Mouse (Mus musculus) lung, adult 18-20 months (tissue): ENCODE measurements around the gene Tgm2.

Experiments
- DNase-seq, 2 experiments: peaks; one replicate each; pipeline ENCODE4 v3.0.0; 2022; ENCODE audit warnings: mixed read lengths in 2 of 2

The Tgm2 gene

GRCm38 (mm10) chr2:158109516-158109915 is 36.7 kb downstream of the Tgm2 start:
- DNase-seq: no peak

- peak; percentile 69 to 78 for DNase-seq
These were observed 39.2 kb downstream of the Tgm2 start for GRCm38 (mm10) chr2:158106947-158107587.

DNA sequence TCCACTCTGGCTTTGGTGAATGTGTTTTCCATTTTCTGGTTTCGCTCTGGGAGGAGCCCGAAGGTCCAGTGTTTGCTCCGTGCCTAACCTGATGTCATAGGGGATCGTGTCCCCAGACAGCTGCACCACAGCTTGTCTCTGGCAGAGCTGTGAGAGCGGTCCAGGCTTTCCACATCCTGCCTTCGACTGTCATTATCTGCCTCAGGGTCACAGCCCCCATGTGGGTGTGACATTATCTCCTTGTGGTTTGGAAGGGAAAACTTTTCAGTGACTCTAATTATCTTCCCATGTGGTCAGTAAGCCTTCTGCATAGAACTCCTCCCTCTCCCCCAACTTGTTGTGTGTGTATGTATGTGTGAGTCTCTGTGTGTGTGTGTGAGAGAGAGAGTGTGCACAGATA is 40.6 kb downstream of the Tgm2 start:
- no peak for DNase-seq

DNA sequence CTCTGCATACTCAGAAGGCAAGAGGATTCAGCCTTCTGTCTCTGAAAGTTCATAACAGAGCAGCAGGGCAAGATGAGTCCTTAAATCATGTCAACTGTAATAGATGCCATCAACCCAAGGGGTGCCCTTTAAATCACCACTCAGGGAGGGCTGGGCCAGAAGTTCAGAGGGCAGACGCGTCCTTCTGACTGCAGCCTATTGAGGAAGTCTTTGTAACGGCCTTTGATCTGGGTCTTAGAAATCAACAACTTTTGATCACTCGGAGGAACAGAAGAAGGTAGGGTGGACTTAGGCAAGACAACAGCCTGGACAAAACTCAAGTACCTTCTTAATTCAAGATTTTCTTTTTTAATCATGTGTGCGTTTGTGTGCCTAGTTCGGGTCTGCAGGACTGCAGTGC is 41.3 kb downstream of the Tgm2 start:
- DNase-seq: no peak

- no peak for DNase-seq
These were observed 44.5 kb downstream of the Tgm2 start for GRCm38 (mm10) chr2:158101768-158102167.

- DNase-seq: no peak
These were observed 46.7 kb downstream of the Tgm2 start for GRCm38 (mm10) chr2:158099537-158099936.

- no peak for DNase-seq
These were observed 47.5 kb downstream of the Tgm2 start for GRCm38 (mm10) chr2:158098730-158099129.

DNA sequence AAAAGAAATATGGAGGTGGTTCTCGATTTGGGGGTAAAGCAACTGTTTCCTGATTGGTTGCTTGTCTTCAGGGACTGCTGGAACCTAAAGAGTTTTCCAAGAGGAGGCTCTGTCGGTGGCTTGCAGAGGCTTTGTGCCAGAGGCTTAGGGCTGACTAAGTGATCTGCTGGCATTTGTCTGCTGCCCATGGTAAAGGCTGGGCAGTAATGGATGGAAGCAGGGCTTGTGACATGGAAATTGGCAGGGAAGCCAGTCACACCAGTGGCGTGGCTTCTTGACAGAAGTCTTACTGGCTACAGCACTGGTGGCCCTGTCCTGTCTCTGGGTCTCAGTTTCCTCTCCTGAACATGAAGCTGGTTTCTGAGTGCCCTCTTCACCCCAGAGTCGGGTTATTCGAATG is 49.2 kb downstream of the Tgm2 start:
- no peak for DNase-seq

- no peak for DNase-seq
These were observed 51.4 kb downstream of the Tgm2 start for GRCm38 (mm10) chr2:158094846-158095245.

GRCm38 (mm10) chr2:158094300-158094699 is 51.9 kb downstream of the Tgm2 start:
- DNase-seq: no peak

GRCm38 (mm10) chr2:158093345-158093744 is 52.9 kb downstream of the Tgm2 start:
- DNase-seq: no peak

DNA sequence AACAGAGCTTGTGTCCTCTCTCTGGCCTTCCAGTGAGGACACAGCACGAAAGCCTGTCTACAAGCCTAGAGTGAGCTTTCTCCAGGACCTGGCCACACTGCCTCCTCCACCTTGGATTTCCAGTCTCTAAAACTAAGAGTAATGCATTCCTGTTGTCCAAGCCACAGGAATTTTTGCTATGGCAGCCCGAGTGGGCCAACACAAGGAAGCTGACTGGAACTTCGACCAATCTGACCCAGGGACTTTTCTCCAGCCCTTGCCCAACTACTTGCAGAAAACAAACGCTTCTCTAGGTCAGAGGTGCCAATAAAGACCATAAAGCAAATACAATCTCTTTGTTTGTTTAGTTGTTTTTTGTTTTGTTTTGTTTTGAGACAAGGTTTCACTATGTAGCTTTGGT is 56.1 kb downstream of the Tgm2 start:
- DNase-seq: peak in 1 of 2 experiments; percentile 23

- no peak for DNase-seq
These were observed 61.8 kb downstream of the Tgm2 start for GRCm38 (mm10) chr2:158084486-158084885.

DNA sequence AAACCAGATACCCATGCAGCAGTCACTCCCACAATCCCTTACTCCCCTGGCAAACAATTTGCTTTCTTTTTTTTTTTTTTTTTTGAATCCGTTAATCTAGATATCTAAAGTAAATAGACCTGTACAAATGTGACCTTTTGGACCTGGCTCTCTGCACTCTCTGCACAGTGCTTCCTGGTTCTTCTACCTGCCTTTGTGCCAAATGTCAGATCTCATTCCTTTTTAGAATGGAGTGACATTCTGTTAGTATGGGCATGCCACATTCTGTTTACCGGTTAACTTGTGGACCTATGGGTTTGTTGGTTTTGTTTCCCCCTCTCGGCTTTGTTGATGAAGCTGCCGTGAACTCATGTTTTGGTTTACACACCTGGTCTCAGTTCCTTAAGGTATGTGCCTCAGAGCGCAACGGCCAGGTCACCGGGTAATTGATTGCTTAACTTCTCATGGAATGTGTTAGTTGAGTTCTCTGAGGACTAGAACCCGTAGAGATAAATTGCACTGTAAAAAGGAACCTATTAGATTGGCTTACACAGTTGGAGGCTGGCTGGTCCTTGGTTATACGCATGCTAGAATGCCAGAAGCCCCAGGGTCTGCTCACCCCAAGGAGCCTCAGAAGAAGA is 65.5 kb downstream of the Tgm2 start:
- peak; percentile 44 to 47 for DNase-seq

- DNase-seq: no peak
These were observed 66.3 kb downstream of the Tgm2 start for GRCm38 (mm10) chr2:158079843-158080395.

GRCm38 (mm10) chr2:158078971-158079370 is 67.3 kb downstream of the Tgm2 start:
- no peak for DNase-seq

- no peak for DNase-seq
These were observed 68.3 kb downstream of the Tgm2 start for GRCm38 (mm10) chr2:158077981-158078380.

DNA sequence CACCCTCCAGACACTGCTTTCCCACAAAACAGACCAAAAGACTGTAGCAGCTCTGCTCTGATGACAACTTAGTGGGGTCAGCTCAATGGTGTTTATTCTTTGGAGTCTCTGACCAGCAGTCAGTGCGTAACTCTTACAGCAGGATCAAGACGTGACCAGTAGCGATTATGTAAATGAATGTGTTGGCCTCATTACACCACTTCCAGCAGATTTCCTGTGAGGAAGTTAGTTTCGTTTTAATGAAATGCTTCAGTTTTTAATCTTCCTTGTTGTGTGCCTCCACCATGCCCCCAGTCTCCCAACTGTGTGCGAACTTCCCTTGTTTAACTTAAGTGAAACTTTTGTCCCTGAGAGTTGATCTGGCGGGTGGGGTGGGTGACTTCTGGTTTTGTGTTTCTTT is 69.5 kb downstream of the Tgm2 start:
- DNase-seq: no peak

DNA sequence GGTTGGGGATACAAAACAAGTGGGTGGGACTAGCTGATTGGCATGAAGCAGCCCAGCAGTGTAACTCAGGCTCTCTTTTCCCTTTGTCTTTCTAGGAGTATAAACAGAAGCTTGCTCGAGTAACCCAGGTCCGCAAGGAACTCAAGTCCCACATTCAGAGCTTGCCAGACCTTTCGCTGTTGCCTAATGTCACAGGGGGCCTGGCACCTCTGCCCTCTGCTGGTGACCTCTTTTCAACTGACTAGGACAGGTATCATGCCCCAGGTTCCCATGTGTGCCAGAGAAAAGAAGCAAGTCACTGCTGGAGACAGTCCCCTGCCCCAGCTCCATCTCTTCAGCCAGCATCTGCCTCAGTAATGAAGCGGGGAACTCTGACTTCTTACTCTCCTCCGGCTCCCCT is 71.4 kb downstream of the Tgm2 start:
- DNase-seq: peak in 1 of 2 experiments; percentile 25

- DNase-seq: no peak
These were observed 74.6 kb downstream of the Tgm2 start for GRCm38 (mm10) chr2:158071633-158071995.

DNA sequence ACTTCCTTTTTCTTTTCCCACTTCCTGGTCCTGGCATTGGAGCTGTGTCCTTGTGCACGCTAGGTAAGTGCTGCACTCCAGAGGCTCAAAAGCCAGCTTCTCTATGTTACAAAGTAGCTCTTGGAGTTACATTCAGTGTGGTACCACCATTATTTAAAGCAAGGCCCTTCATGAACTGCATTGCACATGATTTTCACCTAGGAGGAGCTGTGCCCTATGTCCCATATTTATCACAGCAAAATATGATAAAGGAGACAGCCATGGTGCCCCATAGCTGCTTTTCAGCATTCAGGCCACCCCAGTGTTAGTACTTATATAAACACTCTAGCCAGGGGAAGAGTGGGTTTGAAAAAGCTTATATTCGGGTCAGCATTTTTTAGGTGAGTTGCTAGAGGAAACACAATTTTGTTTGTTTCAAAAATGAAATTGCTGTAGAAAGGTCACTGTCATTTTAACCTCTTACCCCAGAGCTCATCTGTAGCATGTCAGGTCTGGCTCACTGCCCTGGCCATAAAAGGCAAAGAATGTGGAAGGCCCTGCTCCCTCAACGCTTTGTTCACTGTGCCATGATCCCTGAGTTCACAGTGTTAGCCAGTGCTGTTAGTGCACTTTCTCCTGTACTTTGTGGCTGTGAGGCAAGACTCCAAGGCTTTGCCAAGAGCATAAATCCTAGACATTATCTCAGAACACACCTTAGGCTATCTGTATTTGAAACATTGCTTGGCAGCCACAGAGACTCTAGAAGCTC is 75.2 kb downstream of the Tgm2 start:
- peak in 1 of 2 experiments; percentile 21 for DNase-seq

- DNase-seq: no peak
These were observed 77.7 kb downstream of the Tgm2 start for GRCm38 (mm10) chr2:158068444-158068971.

DNA sequence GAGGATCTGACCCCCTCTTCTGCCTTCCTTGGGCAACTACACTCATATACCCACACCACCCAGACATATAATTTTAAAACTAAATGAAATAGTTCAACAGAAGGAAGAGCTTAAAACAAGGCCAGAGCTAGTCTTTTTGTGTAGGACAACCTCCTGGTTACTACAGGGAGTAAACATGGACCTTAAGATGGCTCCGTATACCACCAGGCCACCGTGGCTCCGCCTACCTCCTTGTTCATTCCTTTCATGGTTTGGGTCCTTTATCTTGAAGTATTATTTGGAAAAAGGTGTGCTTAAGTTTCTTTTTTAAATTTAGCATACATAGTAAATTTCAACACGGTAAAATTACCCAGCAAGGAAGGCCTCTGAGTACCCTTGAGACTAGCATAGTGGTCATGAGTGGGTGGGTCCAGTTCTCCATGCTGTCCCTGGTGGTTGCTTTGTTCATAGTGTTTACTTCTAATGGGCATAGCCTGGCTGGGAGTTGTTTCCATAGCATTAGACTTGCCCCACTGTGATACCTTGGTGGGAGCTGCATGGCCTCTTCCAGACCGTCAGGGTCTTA is 78.9 kb downstream of the Tgm2 start:
- DNase-seq: peak; percentile 37 to 58
